11 mouse cellular contexts compared by ENCODE assay signal in the genomic region with DNA sequence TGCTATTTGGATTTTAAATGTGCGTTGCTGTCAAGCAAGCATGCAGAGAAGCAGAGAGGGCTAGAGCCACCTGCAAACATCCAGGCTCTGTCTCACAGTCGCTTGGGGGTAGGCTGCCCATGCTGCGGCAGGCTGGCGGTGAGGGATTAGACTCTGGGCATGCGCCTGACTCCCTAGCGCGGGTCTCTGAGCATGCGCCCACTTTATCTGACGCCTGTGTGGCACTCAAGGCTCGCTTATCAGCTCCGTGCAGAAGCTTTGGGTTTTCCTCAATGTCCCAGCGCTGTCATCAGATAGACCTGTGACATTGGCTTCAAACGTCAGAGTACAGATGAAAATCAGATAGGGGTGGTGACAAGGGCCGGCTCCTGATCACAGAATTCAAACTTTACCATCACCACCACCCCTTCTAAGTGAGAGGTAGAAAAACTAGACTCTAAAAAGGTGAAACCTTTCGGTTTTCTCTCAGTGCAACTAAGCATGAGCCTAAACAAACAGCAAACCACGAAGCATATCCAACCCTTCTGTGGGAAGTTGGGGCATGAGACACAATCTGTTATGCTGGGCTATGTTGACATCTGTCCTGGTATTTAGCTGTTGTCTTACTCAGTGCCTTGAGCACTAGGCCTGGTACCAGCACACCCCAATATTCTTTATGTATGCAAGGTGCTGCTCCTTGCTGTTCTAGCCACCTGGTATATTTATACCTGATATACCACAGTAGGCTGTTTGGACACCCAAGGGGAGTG. TPM values are rescaled to one million over a fixed set of nuclear protein-coding genes. Genes with fewer than 3 reads are reported as not detected.
DNase-seq lines count a peak whose midpoint lies in the region; ATAC-seq and TF ChIP-seq lines count a peak whose summit lies in the region.
"Had no signal": no experiment of that assay in that cellular context is flagged by ENCODE, and none has a peak within 500 bp of the region (broad histone marks: within the 10 kb centered on the region; RNA-seq: fewer than 3 reads in every experiment).

No protein-coding gene starts in this region.

- H3K27me3 ChIP-seq in intestine, embryonic 15.5 days (replicated peaks), result no peaks in the 10 kb centered on the region
- H3K27me3 ChIP-seq in intestine, postnatal 0 days (replicated peaks; ENCODE audit: control insufficient read depth, insufficient read depth, low read length), result no peaks in the 10 kb centered on the region
- H3K27me3 ChIP-seq in MEL (ENCODE audit: control insufficient read depth in 1 of 2, insufficient read depth in 2 of 2, low read length in 2 of 2), result no peaks in the 10 kb centered on the region
- no peaks in the 10 kb centered on the region for H3K27me3 ChIP-seq in spleen, adult 2 months (ENCODE audit: control insufficient read depth, insufficient read depth, low read length)
- no peaks in the 10 kb centered on the region for H3K27me3 ChIP-seq in kidney, embryonic 16.5 days (ENCODE audit: insufficient read depth, low read length)

- H3K4me1 ChIP-seq in intestine, embryonic 15.5 days (replicated peaks), result 0 out of 2 replicates have a peak, but pooled peaks cover 5% of the 10 kb centered on the region
- no peaks in the 10 kb centered on the region for H3K4me1 ChIP-seq in intestine, postnatal 0 days (replicated peaks; ENCODE audit: control insufficient read depth, insufficient read depth, low read length)
- H3K4me1 ChIP-seq in MEL (ENCODE audit: control insufficient read depth in 1 of 2, insufficient read depth in 2 of 2, low read length in 2 of 2), result peaks cover 24 to 43% of the 10 kb centered on the region in 2 experiments
- H3K4me1 ChIP-seq in spleen, adult 2 months (ENCODE audit: control insufficient read depth, insufficient read depth, insufficient read length), result no peaks in the 10 kb centered on the region
- peaks cover 8% of the 10 kb centered on the region; the same call in 1 of the 2 replicates for H3K4me1 ChIP-seq in kidney, embryonic 16.5 days (ENCODE audit: insufficient read depth, low read length)

- no peak for TF ChIP-seq RAD21 in MEL (IDR thresholded peaks at IDR 0.05; ENCODE audit: low read depth, low read length)

- no peak overlapping the region for H3K4me3 ChIP-seq in intestine, embryonic 15.5 days (replicated peaks)
- no peak overlapping the region for H3K4me3 ChIP-seq in intestine, postnatal 0 days (ENCODE audit: low read depth, low read length)
- H3K4me3 ChIP-seq in MEL (ENCODE audit: control insufficient read depth in 1 of 2, insufficient read depth in 1 of 2, low read depth in 2 of 2, low read length in 2 of 2), result peak overlapping the region; percentile 22 to 26
- H3K4me3 ChIP-seq in spleen, adult 2 months (ENCODE audit: extremely low read depth, insufficient read depth, insufficient read length), result no peak overlapping the region
- H3K4me3 ChIP-seq in kidney, embryonic 16.5 days (ENCODE audit: low read length), result no peak overlapping the region
- H3K4me3 ChIP-seq: layer of hippocampus, adult 2 months had no signal

- no peaks in the 10 kb centered on the region; the same call in 1 of the 2 replicates for H3K79me2 ChIP-seq in MEL (ENCODE audit: control insufficient read depth, insufficient read depth, low read length, poor library complexity)

- no peak overlapping the region for H3K27ac ChIP-seq in intestine, embryonic 15.5 days
- H3K27ac ChIP-seq in intestine, postnatal 0 days (ENCODE audit: low read depth, low read length), result no peak overlapping the region
- H3K27ac ChIP-seq in MEL (ENCODE audit: control insufficient read depth, low read depth, low read length), result peak overlapping the region; percentile 96
- H3K27ac ChIP-seq in spleen, adult 2 months (ENCODE audit: insufficient read depth, low read length), result 0 out of 2 replicates have a peak overlapping the region, but pooled peaks have one; percentile 46
- no peak overlapping the region for H3K27ac ChIP-seq in kidney, embryonic 16.5 days (ENCODE audit: low read length)
- H3K27ac ChIP-seq: layer of hippocampus, adult 2 months; macrophage had no signal

- no peaks in the 10 kb centered on the region for H3K36me3 ChIP-seq in intestine, embryonic 15.5 days
- H3K36me3 ChIP-seq in intestine, postnatal 0 days (ENCODE audit: control insufficient read depth, insufficient read depth), result no peaks in the 10 kb centered on the region
- H3K36me3 ChIP-seq in MEL (ENCODE audit: control insufficient read depth in 1 of 2, insufficient read depth in 2 of 2, low read length in 2 of 2), result peaks cover 0 to 32% of the 10 kb centered on the region in 2 experiments; a peak in 2 of 4 replicates
- H3K36me3 ChIP-seq in spleen, adult 2 months (ENCODE audit: control insufficient read depth, insufficient read depth, low read length), result no peaks in the 10 kb centered on the region
- H3K36me3 ChIP-seq in kidney, embryonic 16.5 days (ENCODE audit: insufficient read depth, low read length), result no peaks in the 10 kb centered on the region

- TF ChIP-seq POLR2A in MEL (IDR thresholded peaks at IDR 0.05; ENCODE audit: control insufficient read depth in 1 of 2, insufficient read depth in 1 of 2, low read depth in 1 of 2, low read length in 2 of 2, poor library complexity in 1 of 2), result peak; percentile 49 to 80; a peak in 3 of 4 replicates
- TF ChIP-seq POLR2A in spleen, adult 2 months (IDR thresholded peaks at IDR 0.05; ENCODE audit: low read depth, low read length), result no peak

- peak; percentile 76; the same call in 1 of the 2 replicates for ATAC-seq in intestine, embryonic 15.5 days
- no peak for ATAC-seq in intestine, postnatal 0 days
- ATAC-seq in erythroid progenitor cell, adult 5-6 weeks (replicated peaks; ENCODE audit: low FRiP score, poor library complexity, severe bottlenecking), result peak; percentile 92
- ATAC-seq in kidney, embryonic 16.5 days (ENCODE audit: low FRiP score, low TSS enrichment), result no peak

- no peaks in the 10 kb centered on the region for H3K9me3 ChIP-seq in intestine, embryonic 15.5 days
- no peaks in the 10 kb centered on the region for H3K9me3 ChIP-seq in intestine, postnatal 0 days (ENCODE audit: control insufficient read depth)
- H3K9me3 ChIP-seq in MEL (replicated peaks; ENCODE audit: insufficient read depth, low read length), result no peaks in the 10 kb centered on the region
- no peaks in the 10 kb centered on the region for H3K9me3 ChIP-seq in kidney, embryonic 16.5 days (ENCODE audit: low read length)

- DNase-seq in MEL (ENCODE audit: low read depth, low spot score), result peak; percentile 97
- DNase-seq in spleen, adult 2 months (ENCODE audit: low read depth in 1 of 2, low spot score in 2 of 2), result no peak
- no peak for DNase-seq in gastrocnemius, adult 18-20 months (ENCODE audit: low spot score)
- DNase-seq: gastrocnemius, postnatal 25 days; right cerebral cortex, adult 18-20 months had no signal

- peak; percentile 98 to 99 for TF ChIP-seq EP300 in MEL (IDR thresholded peaks at IDR 0.05; ENCODE audit: low read depth in 1 of 2, low read length in 2 of 2)

- H3K9ac ChIP-seq in intestine, embryonic 15.5 days, result no peak overlapping the region
- no peak overlapping the region for H3K9ac ChIP-seq in intestine, postnatal 0 days (ENCODE audit: low read depth, low read length)
- H3K9ac ChIP-seq in MEL (ENCODE audit: control insufficient read depth, low read depth, low read length, poor library complexity, severe bottlenecking), result peak overlapping the region; percentile 64
- no peak overlapping the region for H3K9ac ChIP-seq in kidney, embryonic 16.5 days (replicated peaks; ENCODE audit: low read length)

- no peak overlapping the region for H3K4me2 ChIP-seq in intestine, embryonic 15.5 days (replicated peaks)
- no peak overlapping the region for H3K4me2 ChIP-seq in intestine, postnatal 0 days (replicated peaks; ENCODE audit: low read depth)
- no peak overlapping the region for H3K4me2 ChIP-seq in kidney, embryonic 16.5 days (replicated peaks; ENCODE audit: low read depth, low read length)

- 79% methylated on average over 16 of the region's 16 CpGs for WGBS in intestine, embryonic 15.5 days
- 73% methylated on average over 16 of the region's 16 CpGs for WGBS in intestine, postnatal 0 days
- 56% methylated on average over 16 of the region's 16 CpGs for WGBS in spleen, adult 2 months
- 78% methylated on average over 16 of the region's 16 CpGs for whole genome bisulfite sequencing in kidney, embryonic 16.5 days

- no peak for TF ChIP-seq CTCF in intestine, postnatal 0 days (IDR thresholded peaks at IDR 0.05; ENCODE audit: low read depth)
- no peak for TF ChIP-seq CTCF in MEL (IDR thresholded peaks at IDR 0.05 in 2 of 3, conservative IDR thresholded peaks at IDR 0.05 in 1 of 3; ENCODE audit: control insufficient read depth in 1 of 3, insufficient read depth in 1 of 3, low read depth in 2 of 3, low read length in 3 of 3, poor library complexity in 1 of 3, severe bottlenecking in 1 of 3)
- no peak for TF ChIP-seq CTCF in spleen, adult 2 months (IDR thresholded peaks at IDR 0.05; ENCODE audit: extremely low read depth, insufficient read depth, insufficient read length, insufficient replicate concordance)

TF ChIP-seq in MEL, 35 proteins besides CTCF, POLR2A, EP300 and RAD21 (continues in another document):
- TF ChIP-seq TCF12 (IDR thresholded peaks at IDR 0.05; ENCODE audit: low read depth, low read length) (peak; percentile 100), TBP (IDR thresholded peaks at IDR 0.05; ENCODE audit: low read depth, low read length) (peak; percentile 73)

RNA-seq across cellular contexts. Expression of gene Susd6, which starts 11.9 kb away (rescaled TPM):
- polyA plus RNA-seq in intestine, embryonic 15.5 days (2015; fragmentation: Nextera tagmentation; extraction: Ambion mirVana), result 16.9 and 18.7 TPM in 2 replicates
- 16.9 and 17.6 TPM in 2 replicates for polyA plus RNA-seq in intestine, postnatal 0 days (2015; fragmentation: Nextera tagmentation; extraction: Ambion mirVana)
- 12.2 and 13.0 TPM in 2 replicates for total RNA-seq in MEL (2012; rRNA removed)
- 10 to 100 TPM in 1 of 2 experiments, not detected in 1; 22.4 TPM for polyA plus RNA-seq in MEL (2012; ENCODE audit: insufficient read depth in 1 of 2, insufficient read length in 2 of 2, low read depth in 1 of 2, low replicate concordance in 2 of 2, missing spikeins in 1 of 2)
- total RNA-seq in erythroid progenitor cell, adult 5-6 weeks (2015; ENCODE audit: low replicate concordance), result 39.8 and 46.9 TPM in 2 replicates
- total RNA-seq in erythroid progenitor cell, adult 5-6 weeks (2017; ENCODE audit: low replicate concordance), result 63.2 and 67.7 TPM in 2 replicates
- polyA plus RNA-seq in spleen, adult 2 months (2012; rRNA removed), result 32.0 and 49.8 TPM in 2 replicates
- polyA plus RNA-seq in kidney, embryonic 16.5 days (2015; fragmentation: Nextera tagmentation; extraction: Ambion mirVana), result 17.1 and 19.5 TPM in 2 replicates
- 10 to 100 TPM; 39.3 to 43.9 TPM for total RNA-seq in gastrocnemius, adult 18-20 months (2021)

RNA-seq across cellular contexts. Expression of gene Ccdc177, which starts 17.9 kb away (rescaled TPM):
- 0.10 and 0.15 TPM in 2 replicates for polyA plus RNA-seq in intestine, embryonic 15.5 days (2015; fragmentation: Nextera tagmentation; extraction: Ambion mirVana)
- polyA plus RNA-seq in intestine, postnatal 0 days (2015; fragmentation: Nextera tagmentation; extraction: Ambion mirVana), result 0.03 and 0.10 TPM in 2 replicates
- total RNA-seq in MEL (2012; rRNA removed), result not detected in 2 replicates
- not detected for polyA plus RNA-seq in MEL (2012; ENCODE audit: insufficient read depth in 1 of 2, insufficient read length in 2 of 2, low read depth in 1 of 2, low replicate concordance in 2 of 2, missing spikeins in 1 of 2)
- total RNA-seq in erythroid progenitor cell, adult 5-6 weeks (2015; ENCODE audit: low replicate concordance), result not detected in 2 replicates
- total RNA-seq in erythroid progenitor cell, adult 5-6 weeks (2017; ENCODE audit: low replicate concordance), result not detected in 2 replicates
- polyA plus RNA-seq in spleen, adult 2 months (2012; rRNA removed), result not detected in 2 replicates
- 0.11 and 0.12 TPM in 2 replicates for polyA plus RNA-seq in kidney, embryonic 16.5 days (2015; fragmentation: Nextera tagmentation; extraction: Ambion mirVana)
- total RNA-seq in gastrocnemius, adult 18-20 months (2021), result not detected
- total RNA-seq: gastrocnemius, postnatal 25 days had no signal
- polyA plus RNA-seq: macrophage had no signal

Comparison
In these comparisons a context has a peak if more than half of its experiments do, and no peak if none do; other contexts are left out.
1. ATAC-seq: peak in intestine, embryonic 15.5 days (single experiment) and erythroid progenitor cell, adult 5-6 weeks (single experiment); none in intestine, postnatal 0 days (single experiment) and kidney, embryonic 16.5 days (single experiment).
2. H3K27ac ChIP-seq: peak in MEL (single experiment) and spleen, adult 2 months (single experiment); none in intestine, embryonic 15.5 days (single experiment), intestine, postnatal 0 days (single experiment) and kidney, embryonic 16.5 days (single experiment).
3. H3K4me3 ChIP-seq: peak in MEL (2 of 2); none in intestine, embryonic 15.5 days (single experiment), intestine, postnatal 0 days (single experiment), spleen, adult 2 months (single experiment) and kidney, embryonic 16.5 days (single experiment).